Mouse (Mus musculus) hindbrain, postnatal 0 days (tissue): ENCODE measurements at regions not wholly inside any gene's neighbourhood (a gene's known extent, or its start where the extent isn't known, plus 50 kb on each side); places are given as distances from the start of the nearest gene placed in this dataset.

Experiments
- ATAC-seq: fragments of 200-750 bp; cut with Nextera tagmentation; 2 replicates; pipeline ENCODE4 v1.8.0; 2017; ENCODE audit warnings: mild to moderate bottlenecking, moderate TSS enrichment, moderate library complexity
- DNase-seq: peaks from one replicate; pipeline ENCODE4 v3.0.0-alpha.2; 2015; ENCODE audit warnings: low spot score
- H3K27ac ChIP-seq: fragments of 300-500 bp; sonication (generic); 2 replicates; pipeline ENCODE4 v1.5.1; 2014; ENCODE audit warnings: mild to moderate bottlenecking
- H3K27me3 ChIP-seq: fragments of 300-500 bp; sonication (generic); 2 replicates; pipeline ENCODE4 v1.6.1; 2014; ENCODE audit warnings: low read length, mixed read lengths; ENCODE audit not compliant: insufficient read depth
- H3K36me3 ChIP-seq: fragments of 300-500 bp; sonication (generic); 2 replicates; pipeline ENCODE4 v1.6.1; 2014; ENCODE audit warnings: low read length, mixed read lengths; ENCODE audit not compliant: insufficient read depth
- H3K4me1 ChIP-seq: fragments of 300-500 bp; sonication (generic); 2 replicates; pipeline ENCODE4 v1.6.1; 2014; ENCODE audit warnings: antibody characterized with exemption, low read length, mixed read lengths; ENCODE audit not compliant: insufficient read depth
- H3K4me2 ChIP-seq: fragments of 300-500 bp; sonication (generic); 2 replicates; pipeline ENCODE4 v1.6.1; 2014; ENCODE audit warnings: low read depth, mild to moderate bottlenecking, low read length, moderate library complexity, mixed read lengths
- H3K4me3 ChIP-seq: fragments of 300-500 bp; sonication (generic); 2 replicates; pipeline ENCODE4 v1.5.1; 2014; ENCODE audit warnings: low read length
- H3K9ac ChIP-seq: fragments of 300-500 bp; sonication (generic); replicated peaks from 2 replicates; pipeline ENCODE4 v1.6.1; 2014; ENCODE audit warnings: mild to moderate bottlenecking, low read length, moderate library complexity, mixed read lengths
- H3K9me3 ChIP-seq: fragments of 300-500 bp; sonication (generic); 2 replicates; pipeline ENCODE4 v1.6.1; 2016; ENCODE audit warnings: low read length, mixed read lengths
- CTCF ChIP-seq: IDR thresholded peaks from 2 replicates; pipeline ENCODE4 v1.5.1; 2016; ENCODE audit warnings: antibody characterized with exemption, control low read depth, low read depth
- WGBS: fragments of 180-500 bp; shearing (Covaris S2); extraction: QIAGEN DNeasy Blood & Tissue Kit; methylation state at CpG from one replicate; pipeline ENCODE4 v1.1.7; 2014; 5-methylcytosine and 5-hydroxymethylcytosine counted together

DNA sequence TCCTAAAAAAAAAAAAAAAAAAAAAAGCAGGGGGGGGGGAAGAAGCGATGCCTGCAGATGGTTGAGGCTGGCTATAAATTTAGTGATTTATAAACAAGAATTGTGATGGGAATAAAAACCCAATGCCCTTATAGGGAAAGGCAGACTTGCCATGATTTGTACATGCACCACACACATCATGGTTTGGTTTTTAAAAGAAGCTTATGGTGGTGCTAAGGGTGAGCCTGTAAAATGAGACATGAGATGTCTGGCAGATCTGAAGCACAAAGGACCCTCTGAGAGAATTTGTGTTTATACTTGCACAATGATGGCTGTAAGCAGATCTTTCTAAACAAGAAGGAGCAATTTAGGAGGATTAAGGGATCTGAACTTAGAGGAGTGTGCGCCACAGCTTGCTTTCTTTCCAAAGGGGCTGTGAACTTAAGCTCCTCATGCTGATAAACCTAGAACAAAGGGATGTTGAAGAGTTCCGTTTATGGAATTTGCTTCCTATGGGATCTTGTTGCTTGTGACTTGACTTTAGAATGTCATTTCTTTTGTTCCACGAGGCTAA is 65.3 kb upstream of the Adamts5 start:
- no peak overlapping the region for H3K27ac ChIP-seq
- no peak overlapping the region for H3K4me2 ChIP-seq
- H3K4me3 ChIP-seq, result no peak overlapping the region
- no peak for ATAC-seq
- no peaks in the 10 kb centered on the region for H3K36me3 ChIP-seq
- no peak overlapping the region for H3K9ac ChIP-seq
- no peaks in the 10 kb centered on the region for H3K27me3 ChIP-seq
- 54% methylated on average over 4 of the region's 4 CpGs for WGBS
- no peak for TF ChIP-seq CTCF
- DNase-seq, result no peak
- H3K4me1 ChIP-seq, result no peaks in the 10 kb centered on the region
- H3K9me3 ChIP-seq, result no peaks in the 10 kb centered on the region

DNA sequence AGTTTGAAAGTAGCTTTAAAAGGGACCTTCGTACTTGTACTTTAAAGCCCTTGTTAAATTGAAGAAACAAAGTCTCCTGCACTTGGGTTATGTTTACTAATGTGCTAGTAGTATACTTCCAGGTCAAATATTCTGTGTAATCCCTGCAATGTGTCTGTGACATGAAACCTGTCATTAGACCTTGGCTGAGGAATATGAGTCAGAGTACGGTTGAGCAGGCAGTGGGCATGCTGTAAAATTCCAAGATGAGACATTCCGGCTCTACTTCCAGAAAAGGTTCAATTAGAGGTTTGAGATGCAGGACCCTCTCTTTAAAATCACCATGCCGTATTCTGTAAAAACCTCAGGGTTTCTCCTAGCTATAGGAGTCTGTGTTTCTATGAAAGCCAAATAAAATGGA is 64.6 kb upstream of the Adamts5 start:
- no peak overlapping the region for H3K4me3 ChIP-seq
- H3K27me3 ChIP-seq, result no peaks in the 10 kb centered on the region
- H3K9me3 ChIP-seq, result no peaks in the 10 kb centered on the region
- ATAC-seq, result no peak
- no peak for DNase-seq
- no peaks in the 10 kb centered on the region for H3K36me3 ChIP-seq
- no peak overlapping the region for H3K27ac ChIP-seq
- WGBS, result 87% methylated on average over 4 of the region's 4 CpGs
- no peak overlapping the region for H3K9ac ChIP-seq
- no peak for TF ChIP-seq CTCF
- no peak overlapping the region for H3K4me2 ChIP-seq
- H3K4me1 ChIP-seq, result no peaks in the 10 kb centered on the region

DNA sequence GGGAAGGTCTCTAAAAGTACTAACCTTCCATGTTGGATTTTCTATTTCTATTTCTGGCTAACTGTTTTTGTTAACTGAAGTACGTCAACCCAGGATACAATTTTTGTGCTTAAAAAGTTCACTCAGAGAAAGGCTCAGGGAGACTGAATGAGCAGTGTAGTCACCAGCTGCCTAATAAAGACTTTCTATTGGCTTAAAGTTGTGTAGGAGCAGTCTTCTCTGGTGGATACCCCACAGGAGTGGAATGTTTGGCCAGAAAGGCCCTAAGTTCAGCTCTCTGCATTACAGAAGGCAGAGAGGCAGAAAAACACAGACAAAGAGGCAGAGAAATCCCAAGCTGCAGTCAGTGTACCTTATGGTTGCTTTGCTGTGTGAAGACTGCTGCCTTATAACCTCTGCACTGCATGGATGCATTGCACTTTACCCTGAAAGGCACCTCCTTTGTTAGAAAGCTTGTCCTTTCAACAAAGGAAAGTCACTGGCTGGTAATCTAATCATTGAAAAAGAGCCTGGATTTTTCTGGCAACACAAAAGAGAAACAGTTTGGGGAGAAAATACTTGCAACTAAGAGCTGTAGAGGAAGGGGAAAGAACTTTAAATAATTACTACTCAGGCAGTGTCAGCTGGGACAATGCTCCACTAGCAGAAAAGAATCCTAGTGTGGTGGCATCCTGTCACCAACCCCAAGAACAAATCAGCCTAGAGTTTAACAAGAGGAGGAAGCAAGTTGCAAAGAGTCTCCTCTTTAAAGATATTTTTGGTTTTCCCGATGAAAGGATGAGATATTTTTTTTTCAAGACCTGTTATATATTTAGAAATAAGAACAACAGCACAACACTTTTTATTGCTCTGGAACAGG is 63.0 kb upstream of the Adamts5 start:
- Histone ChIP-seq H3K9ac (no peak overlapping the region), H3K27ac (no peak overlapping the region), H3K9me3 (no peaks in the 10 kb centered on the region), H3K4me3 (no peak overlapping the region), H3K4me1 (no peaks in the 10 kb centered on the region), H3K36me3 (no peaks in the 10 kb centered on the region), H3K4me2 (no peak overlapping the region), H3K27me3 (no peaks in the 10 kb centered on the region)
- 43% methylated on average over 2 of the region's 2 CpGs for WGBS
- TF ChIP-seq CTCF, result no peak
- no peak for ATAC-seq
- no peak for DNase-seq

DNA sequence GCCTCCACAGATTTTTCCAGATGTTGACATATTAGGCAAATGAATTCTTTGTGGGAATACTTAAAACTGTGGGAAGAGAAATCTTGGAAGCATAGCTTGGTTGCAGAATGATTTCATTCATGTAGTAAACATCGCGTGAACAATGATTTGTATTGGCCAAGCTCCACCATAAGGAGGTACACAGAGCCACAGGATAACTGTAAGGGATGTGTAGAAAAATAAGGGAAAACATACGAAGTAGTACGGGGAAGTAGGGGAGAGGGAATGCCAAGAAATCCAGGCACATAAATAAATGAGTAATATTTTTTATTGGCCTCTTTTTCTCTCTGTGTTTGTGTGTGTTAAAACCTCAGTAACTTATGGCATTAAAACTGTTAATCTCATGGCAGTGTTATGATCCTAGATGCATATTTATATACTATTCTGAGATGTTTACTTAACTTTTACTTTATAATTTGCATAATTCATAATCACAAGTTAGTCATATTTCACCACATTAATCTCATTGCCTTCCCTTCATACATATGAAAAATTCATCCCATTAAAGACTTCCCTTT is 54.5 kb upstream of the Adamts5 start:
- Histone ChIP-seq H3K9ac (no peak overlapping the region), H3K4me1 (no peaks in the 10 kb centered on the region), H3K4me3 (no peak overlapping the region), H3K27me3 (no peaks in the 10 kb centered on the region), H3K27ac (no peak overlapping the region), H3K9me3 (no peaks in the 10 kb centered on the region), H3K36me3 (no peaks in the 10 kb centered on the region), H3K4me2 (no peak overlapping the region)
- DNase-seq (no peak), ATAC-seq (no peak)
- 85% methylated on average over 4 of the region's 4 CpGs for WGBS
- TF ChIP-seq CTCF, result no peak

DNA sequence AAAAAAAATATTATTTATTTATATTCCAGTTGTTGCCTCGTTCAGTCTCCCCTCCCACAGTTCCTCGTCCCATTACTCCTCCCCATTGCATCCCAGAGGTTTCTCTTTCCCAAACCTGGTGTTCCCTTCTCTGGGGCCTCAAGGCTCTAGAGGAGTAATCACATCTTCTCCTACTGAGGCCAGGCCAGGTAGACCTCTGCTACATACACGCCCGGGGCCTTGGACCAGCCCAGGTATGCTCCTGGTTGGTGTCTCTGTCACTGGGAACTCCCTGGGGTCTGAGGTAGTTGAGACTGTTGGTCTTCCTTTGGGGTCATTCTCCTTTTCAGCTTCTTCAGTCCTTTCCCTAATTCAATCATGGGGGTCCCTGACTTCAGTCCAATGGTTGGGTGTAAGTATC is 50.0 kb upstream of the Adamts5 start:
- no peak for TF ChIP-seq CTCF
- Histone ChIP-seq H3K4me2 (no peak overlapping the region), H3K27ac (no peak overlapping the region), H3K4me1 (no peaks in the 10 kb centered on the region), H3K9ac (no peak overlapping the region), H3K27me3 (no peaks in the 10 kb centered on the region), H3K36me3 (no peaks in the 10 kb centered on the region), H3K9me3 (no peaks in the 10 kb centered on the region), H3K4me3 (no peak overlapping the region)
- no peak for DNase-seq
- no peak for ATAC-seq
- 94% methylated on average over 4 of the region's 4 CpGs for WGBS
